Mouse (Mus musculus) urinary bladder, postnatal 14 days (tissue): ENCODE data around the gene Dnlz.

Source experiments
- DNase-seq: peaks from one replicate; pipeline ENCODE4 v3.0.0; 2021; ENCODE audit warnings: low spot score

Dnlz gene

GRCm38 (mm10) chr2:26320245-26321185, 31.4 kb downstream of the Dnlz start:
- no peak for DNase-seq

- DNase-seq, result no peak
Observed at GRCm38 (mm10) chr2:26319519-26320244, 32.2 kb downstream of the Dnlz start.

- no peak for DNase-seq
Observed at GRCm38 (mm10) chr2:26319109-26319508, 32.8 kb downstream of the Dnlz start.

DNA sequence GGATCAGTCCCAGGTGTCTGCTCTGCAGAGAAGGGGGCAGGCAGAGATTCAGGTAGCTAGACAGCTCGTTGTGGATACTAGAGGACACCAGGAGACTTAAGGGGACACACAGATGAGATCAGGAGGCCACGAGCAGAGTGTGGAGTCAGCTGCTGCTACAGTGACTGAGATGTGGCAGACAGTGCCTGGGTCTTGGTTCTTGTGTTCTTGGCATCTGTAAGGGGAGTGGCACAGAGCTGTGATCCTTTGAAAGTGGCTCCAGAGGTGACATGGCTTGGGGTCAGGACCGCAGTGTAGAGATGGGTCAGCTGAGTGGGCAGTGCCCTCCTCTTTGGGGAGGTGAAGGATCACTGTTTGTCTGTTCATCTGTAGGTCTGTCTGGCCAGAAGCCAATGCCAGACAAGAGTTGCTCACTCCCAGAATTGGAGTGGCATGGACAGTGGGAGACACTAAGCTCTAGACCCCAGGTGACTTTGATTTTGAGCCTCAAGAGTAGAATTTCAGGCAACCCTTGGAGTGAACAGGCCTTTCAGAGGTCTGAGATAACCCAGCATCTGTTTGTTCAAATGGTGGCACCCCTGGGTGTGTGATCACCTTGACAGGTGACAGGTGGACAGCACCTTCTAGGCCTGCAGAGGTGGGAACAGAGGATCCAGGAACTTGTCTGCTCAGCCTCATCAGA, 33.8 kb downstream of the Dnlz start:
- no peak for DNase-seq

DNA sequence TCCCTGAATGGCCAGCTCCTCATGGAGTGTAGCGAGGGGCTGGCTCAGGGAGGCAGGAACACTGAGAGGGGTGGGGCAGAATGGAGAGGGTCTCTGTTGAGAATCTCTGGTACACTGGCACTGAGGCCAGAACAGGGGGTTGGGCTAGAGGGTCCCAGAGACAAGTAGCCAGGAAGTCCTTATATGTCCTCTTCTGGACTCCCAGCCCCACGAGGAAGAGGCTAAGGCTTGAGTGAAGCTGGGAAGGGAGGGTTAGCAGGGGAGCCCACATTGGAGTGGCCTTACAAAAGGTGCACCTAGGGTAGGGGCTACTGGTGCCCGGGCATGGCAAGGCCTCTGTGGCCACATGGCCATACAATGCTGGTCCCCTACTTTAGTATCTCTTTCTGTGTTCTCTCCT, 34.5 kb downstream of the Dnlz start:
- no peak for DNase-seq

DNA sequence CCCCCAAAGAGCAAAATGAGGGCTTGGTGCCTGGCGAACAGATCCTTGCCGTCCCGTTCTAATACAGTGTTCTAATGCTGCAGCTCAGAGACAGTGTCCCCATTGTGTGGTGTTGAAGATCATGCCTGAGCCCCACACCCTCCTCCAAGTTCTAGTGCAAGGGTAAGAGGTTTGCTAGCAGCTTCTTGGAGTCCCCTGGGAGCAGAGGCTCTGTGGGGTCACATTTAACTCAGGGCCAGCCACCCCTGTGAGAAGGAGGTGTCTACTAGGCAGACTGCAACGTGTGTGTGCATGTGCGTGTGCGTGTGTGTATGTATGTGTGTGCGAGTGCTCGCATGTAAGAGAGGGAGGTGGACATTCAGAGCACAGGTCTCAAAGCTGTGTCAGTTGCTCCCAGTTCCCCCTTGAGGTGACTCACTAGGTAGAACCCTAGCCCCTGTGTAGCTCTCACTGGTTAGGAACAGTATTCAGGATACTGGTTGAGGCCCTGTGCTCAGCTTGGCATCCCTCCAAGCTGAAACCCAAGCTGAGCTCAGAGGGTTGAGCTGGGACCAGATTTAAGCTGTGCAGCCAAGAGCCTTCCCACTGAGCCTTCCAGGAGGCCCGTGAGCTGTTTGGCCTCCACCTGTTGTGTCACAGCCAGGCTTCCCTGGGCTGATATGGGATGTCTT, 35.2 kb downstream of the Dnlz start:
- DNase-seq, result no peak

- DNase-seq, result peak; percentile 73
Observed at GRCm38 (mm10) chr2:26315925-26316311, 36.0 kb downstream of the Dnlz start.

- peak; percentile 83 for DNase-seq
Observed at GRCm38 (mm10) chr2:26315072-26315924, 36.6 kb downstream of the Dnlz start, which contains the start of gene Gpsm1. TSS of gene Gpsm1 (plus strand) at chr2:26315515.

- DNase-seq, result peak; percentile 71
Observed at GRCm38 (mm10) chr2:26314281-26315071, 37.4 kb downstream of the Dnlz start.

DNA sequence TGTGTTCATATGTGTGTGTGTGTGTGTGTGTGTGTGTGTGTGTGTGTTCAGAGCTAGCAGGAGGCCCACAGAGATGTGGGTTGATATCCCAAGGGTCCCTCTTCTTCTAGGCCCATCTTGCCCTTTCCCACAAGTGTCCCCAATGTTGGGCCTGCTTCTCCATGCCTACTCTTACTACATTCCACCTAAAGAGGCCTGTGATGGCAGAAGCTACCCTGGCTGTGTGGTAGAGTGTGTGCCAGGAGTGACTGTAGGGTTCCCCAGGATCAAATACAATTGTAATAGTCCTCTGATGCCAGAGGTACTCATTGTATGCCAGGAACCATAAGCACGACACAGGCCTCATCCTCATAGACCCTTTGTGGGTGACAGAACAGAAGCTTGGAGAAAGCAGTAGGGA, 38.5 kb downstream of the Dnlz start:
- DNase-seq, result no peak

GRCm38 (mm10) chr2:26312812-26313211, 39.1 kb downstream of the Dnlz start:
- no peak for DNase-seq

DNA sequence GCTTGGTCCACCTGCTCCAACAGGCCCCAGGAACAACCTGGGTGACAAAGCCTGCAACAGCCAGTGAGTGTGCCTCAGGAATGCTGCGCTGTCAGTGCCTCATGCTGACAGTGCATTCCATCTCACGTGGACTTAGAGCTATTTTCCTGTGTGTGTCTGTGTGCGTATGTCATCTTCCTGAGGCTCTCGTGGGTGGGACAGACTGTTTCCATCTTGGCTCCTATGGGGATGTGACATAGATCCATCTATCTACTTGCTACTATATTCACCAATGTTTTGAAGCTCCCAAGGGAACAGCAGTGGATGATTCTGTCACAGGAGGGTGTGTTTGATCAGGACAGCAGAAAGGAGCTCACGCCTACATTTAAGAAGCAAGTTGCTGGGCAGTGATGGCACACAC, 40.0 kb downstream of the Dnlz start:
- DNase-seq, result no peak

DNA sequence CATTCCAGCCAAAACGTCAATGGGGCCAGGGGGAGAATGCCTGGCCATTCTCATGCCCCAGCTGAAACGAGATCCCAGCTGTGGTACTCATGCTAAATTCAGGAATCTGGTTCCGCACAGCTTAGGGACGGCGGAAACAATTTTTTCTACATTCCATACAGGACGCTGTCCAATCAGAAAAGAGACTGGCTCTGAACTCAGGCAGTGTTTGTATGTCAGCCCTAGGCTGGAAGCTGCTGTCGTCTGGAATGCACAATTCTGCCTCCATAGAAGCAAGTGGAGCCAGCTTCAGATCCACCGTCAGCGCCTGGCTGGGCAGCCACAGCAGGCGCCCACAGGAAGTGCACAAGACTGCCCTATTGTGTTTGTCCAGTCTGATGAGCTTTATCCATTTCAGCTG, 42.2 kb downstream of the Dnlz start:
- no peak for DNase-seq

DNA sequence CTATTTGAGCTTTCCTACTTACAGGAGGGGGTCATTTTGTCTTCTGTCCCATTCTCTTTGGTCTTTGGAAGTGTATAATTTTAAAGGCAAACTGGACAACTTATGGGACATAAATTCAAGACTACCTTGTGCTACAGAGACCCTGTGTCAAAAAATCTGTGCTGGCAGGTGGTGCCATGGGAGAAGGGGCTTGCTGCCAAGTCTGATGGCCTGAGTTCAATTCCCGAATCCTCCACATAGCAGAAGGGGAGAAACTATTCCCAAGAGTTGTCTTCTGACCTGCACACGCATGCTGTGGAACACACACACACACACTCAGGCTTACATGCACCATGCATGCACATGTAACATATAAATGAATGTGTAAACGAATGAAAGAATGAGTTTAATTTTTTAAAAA, 45.2 kb downstream of the Dnlz start:
- DNase-seq, result no peak

GRCm38 (mm10) chr2:26305555-26305954, 46.4 kb downstream of the Dnlz start:
- DNase-seq, result no peak

DNA sequence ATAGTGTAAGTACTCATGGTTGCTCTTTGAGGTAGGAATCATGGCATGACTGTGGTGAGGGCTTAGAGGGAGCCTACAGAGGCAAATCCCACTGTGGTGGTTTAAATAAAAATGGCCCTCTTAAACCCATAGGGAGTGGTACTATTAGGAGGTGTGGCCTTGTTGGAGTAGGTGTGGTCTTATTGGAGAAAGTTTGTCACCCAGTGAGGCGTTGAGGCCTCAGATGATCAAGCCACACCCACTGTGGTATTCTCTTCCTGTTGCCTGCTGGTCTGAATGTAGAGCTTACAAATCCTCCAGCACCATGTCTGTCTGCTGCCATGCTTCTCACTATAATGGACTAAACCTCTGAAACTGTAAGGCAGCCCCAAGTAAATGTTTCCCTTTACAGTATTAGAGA, 47.2 kb downstream of the Dnlz start:
- no peak for DNase-seq

DNA sequence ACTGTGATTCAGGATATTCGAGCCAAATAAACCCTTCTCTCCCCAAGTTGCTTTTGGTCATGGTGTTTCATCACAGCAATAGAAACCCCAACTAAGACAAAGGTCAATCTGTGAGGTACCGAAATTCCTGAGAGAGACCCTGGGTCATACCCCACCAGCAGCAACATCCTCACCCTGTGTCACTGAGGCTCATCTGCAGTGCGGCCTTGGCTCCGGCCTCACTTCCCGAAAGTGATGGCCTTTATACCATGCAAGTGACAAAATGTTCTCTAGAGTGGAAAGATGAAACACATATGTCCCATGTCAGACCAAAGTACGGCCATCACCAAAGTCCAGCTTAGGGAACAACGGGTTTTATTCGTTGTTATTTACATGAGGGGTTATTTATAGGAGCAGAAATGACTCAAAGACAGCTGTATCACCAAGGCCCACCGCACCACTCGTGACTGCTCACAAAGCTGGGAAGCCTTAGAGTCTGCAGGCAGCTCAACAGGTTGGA, 49.9 kb downstream of the Dnlz start:
- no peak for DNase-seq

- peak; percentile 90 for DNase-seq
Observed at GRCm38 (mm10) chr2:26300808-26301174, 51.1 kb downstream of the Dnlz start.

GRCm38 (mm10) chr2:26300161-26300807, 51.6 kb downstream of the Dnlz start:
- no peak for DNase-seq

DNA sequence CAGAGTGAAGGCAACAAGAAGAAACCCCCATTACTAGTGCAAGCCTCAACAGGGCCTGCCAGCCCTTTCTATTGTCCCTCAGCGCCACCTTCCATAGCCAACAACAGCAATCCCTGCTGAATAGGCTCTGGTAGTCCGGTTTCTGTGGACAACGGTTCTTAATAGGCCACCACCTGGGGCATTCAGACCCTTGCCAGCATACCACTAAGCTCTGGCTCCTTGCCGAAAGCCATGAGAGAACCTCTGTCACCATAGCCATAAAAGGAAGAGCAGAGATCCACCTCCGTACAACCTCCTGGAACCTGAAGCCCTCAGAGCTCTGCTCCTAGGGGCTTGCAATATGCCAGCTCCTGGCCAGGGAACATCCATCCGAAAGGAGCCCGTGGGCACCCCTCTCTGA, 52.6 kb downstream of the Dnlz start:
- DNase-seq, result no peak
